Mouse (Mus musculus) testis, postnatal 10 days (tissue): ENCODE results near the gene Loxl4.

Source experiments
- DNase-seq: peaks from one replicate; pipeline ENCODE4 v3.0.0; 2021; ENCODE audit warnings: low spot score

Gene Loxl4

GRCm38 (mm10) chr19:42563726-42564270, 48.8 kb downstream of the Loxl4 start:
- no peak for DNase-seq

- DNase-seq = no peak
These were observed 49.6 kb downstream of the Loxl4 start for GRCm38 (mm10) chr19:42562981-42563380.

GRCm38 (mm10) chr19:42561991-42562390, 50.6 kb downstream of the Loxl4 start:
- DNase-seq = no peak

GRCm38 (mm10) chr19:42558701-42559100, 53.9 kb downstream of the Loxl4 start:
- no peak for DNase-seq
